Mouse (Mus musculus): ENCODE data around the gene Nr2f6.
"Not testable (repeated sequence)": the region's sequence is repeated elsewhere in the genome, so short reads cannot be mapped to it uniquely, and the experiment has no call there.

Nr2f6 gene

DNA sequence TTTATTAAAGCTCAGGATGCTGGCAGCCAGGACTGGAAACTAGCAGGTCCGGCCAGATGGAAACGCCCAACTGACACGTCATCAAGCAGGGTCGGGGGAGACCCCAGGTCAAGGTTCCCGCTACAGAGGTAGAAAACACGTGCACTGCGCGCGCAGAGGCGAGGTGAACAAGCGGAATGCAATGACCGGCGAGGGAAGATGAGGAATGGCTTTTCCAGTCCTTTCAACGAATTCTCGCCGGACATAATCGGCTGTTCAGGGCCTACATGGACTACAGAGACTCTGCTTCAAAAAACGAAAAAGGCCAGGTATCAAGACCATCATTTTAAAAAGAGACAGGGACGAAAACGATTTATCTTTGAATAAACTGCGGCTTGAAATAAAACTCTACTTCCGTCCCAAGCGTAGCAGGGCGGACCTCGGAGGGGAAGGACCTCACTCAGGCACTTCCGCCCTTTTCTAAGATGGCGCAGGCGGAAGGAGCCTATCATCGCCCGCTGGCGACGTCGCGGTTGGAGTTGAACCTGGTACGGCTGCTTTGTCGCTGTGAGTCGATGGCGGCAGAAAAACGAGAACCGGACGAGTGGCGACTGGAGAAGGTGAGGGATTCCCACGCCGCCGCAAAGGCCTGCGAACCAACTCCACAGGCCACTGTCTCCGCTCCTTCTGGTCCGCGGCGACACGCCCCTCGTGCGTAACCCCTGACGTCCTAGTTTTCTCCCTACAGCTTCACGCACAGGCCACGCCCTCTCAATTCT is 14.8 kb downstream of the Nr2f6 start, which contains the start of gene Use1:
Gene Use1 (plus strand): TSS at position 78 of the 758 bp plus-strand sequence.
- peak; percentile 96 for DNase-seq (ENCODE audit: low read depth)

DNA sequence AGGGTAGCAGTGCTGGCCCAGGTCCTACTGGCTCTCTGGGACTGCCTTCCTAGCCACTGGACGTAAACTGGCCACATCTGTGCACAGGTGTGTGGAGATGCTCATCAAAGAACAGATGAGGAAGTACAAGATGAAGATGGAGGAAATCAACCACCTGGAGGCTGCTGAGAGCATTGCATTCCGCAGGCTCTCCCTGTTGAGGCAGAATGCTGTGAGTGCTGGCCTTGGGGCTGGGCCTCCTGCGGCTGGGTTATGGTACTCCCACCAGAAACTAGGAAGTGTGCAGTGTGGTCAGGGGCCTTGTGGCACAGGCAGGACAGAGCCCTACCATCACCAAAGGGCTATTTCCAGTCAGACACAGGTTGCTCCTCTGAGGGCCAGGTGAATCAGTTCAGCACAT is 23.7 kb downstream of the Nr2f6 start:
- DNase-seq (ENCODE audit: low read depth) = no peak

DNA sequence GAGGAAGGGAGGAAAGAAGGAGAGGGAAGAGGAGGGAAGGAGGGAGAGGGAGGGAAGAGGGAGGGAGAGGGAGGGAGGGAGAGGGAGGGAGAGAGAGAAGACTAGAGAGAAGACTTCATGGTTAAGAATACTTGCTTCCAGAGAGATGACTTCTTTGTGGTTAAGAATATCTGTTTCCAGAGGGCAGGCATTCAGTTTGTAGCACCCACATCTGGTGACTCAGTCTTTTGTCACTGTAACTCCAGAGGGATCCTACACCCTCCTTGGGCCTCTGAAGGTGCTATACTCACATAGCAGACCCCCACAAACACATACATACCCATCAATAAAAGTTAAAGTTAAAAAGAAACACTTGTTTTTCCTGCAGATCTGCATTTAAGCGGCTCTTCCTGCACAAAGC is 30.2 kb downstream of the Nr2f6 start:
- no peak for DNase-seq (ENCODE audit: low read depth)

DNA sequence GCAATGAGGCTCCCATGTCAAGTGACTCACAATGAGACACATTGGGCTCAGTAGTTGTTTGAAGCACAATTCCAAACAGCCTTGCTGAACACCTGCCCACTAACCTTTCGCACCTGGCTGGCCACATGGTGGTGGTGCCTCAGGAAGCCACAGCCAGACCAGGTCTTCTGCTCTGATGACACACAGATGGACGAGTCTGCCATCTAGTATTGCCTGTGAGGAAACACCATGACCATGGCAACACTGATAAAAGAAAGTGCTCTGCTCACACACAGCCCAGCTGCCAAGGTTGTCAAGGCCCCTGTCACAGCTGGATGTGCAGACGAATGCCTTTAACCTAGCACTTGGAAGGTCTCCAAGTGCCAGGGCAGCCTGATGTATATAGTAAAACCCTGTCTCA is 30.6 kb downstream of the Nr2f6 start:
- DNase-seq (ENCODE audit: low read depth) = peak; percentile 34

DNA sequence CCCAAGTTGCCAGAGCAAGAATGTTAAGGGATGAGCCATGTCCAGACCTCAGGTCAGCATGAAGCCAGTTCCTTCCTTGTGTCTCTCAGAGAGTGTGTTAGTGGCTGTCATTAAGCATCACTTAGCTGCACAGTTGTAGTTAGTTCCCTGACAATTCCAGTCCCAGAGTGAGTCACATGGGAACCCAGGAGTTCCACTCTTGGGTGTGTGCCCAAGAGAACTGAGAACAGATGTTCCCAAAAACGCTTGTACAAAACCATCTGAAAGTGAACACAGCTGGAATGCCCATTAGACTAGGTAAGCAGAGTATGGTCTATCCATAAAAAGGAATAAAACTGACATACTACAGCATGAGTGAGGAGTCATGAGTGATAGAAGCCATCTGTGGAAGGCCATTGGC is 35.2 kb downstream of the Nr2f6 start:
- DNase-seq (ENCODE audit: low read depth) = peak; percentile 65

DNA sequence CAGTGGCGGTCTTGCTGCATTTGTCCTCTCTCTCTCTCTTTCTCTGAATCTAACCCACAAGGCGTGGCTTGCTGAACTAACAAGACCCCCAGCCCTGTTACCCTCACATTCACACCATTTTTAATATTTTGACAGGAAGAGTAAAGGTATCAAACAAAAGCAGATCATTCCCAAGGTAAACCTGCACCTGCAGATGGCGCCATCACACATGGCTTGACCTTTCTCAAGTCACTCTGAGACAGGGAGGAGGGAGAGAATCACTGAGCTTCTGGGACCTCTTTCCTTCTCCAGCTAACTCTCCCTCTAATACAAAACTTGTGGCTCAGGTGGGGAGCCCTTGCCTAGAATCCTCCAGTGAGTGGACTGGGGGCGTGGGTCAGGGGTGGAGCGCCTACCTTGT is 41.1 kb downstream of the Nr2f6 start:
- peak; percentile 75 for DNase-seq (ENCODE audit: low read depth)

DNA sequence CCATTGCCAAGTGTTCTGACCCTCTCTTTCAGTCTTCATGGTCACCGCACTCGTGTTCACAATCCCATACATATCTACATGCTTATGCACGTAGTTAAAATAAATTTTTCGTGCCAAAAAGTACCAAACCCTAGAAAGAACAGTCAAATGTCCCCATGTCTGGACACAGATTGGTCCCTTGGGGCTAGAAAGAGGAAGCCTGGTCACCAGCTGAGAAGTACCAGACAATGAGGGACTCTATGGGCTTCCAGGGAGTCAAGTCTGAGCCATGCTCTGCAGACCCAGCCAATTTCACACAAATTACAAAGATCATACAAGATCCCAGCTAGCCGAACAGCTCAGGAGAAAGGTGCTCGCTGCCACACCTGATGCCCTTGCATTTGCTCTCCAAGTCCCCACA is 43.9 kb downstream of the Nr2f6 start:
- not testable (repeated sequence) for DNase-seq (ENCODE audit: low read depth)

DNA sequence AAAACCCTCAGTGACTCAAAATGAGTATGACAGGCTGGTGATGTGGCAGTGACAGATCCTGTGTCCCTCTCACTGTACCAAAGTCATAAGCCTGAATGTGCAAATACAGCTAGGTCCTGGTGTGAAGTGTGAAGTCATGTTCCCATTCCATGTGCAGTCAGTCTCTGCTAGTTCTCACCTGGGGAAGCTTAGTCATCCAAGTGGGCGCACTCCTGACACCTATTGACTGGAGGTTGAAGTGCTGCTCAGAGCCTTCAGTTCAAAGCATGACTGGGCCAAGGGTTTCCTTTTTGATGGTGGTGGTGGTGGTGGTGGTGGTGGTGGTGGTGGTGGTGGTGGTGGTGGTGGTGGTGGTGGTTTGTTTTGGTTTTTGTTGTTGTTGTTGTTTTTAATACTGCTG is 56.9 kb downstream of the Nr2f6 start:
- DNase-seq (ENCODE audit: low read depth) = peak; percentile 56
